Mouse (Mus musculus): ENCODE data around the gene Olfr649. TPM values are rescaled to one million over a fixed set of nuclear protein-coding genes. Genes with fewer than 3 reads are reported as not detected.

Gene Olfr649
- polyA plus RNA-seq, 1 experiment from 2014 or later = not detected

- no peak for ATAC-seq
- no peaks in the 10 kb centered on the region for H3K4me1 ChIP-seq (ENCODE audit: control insufficient read depth, insufficient read depth, low read length)
- no peaks in the 10 kb centered on the region for H3K36me3 ChIP-seq (ENCODE audit: control insufficient read depth, insufficient read depth, low read length)
- WGBS = 95% methylated on average over 7 of the region's 7 CpGs
- no peak overlapping the region for H3K4me2 ChIP-seq (ENCODE audit: low read length)
- H3K9ac ChIP-seq (ENCODE audit: low read depth, low read length) = no peak overlapping the region
- no peaks in the 10 kb centered on the region for H3K27me3 ChIP-seq (ENCODE audit: control insufficient read depth, insufficient read depth, low read depth, low read length)
- no peak overlapping the region for H3K4me3 ChIP-seq (ENCODE audit: low read depth, low read length)
- H3K27ac ChIP-seq (ENCODE audit: low read length) = no peak overlapping the region
- H3K9me3 ChIP-seq (replicated peaks; ENCODE audit: control insufficient read depth, low read length, poor library complexity, severe bottlenecking) = no peaks in the 10 kb centered on the region
Measured at GRCm38 (mm10) chr7:104206197-104206596, 10.4 kb upstream of the Olfr649 start.

GRCm38 (mm10) chr7:104199822-104200221, 4.0 kb upstream of the Olfr649 start:
- Histone ChIP-seq H3K36me3 (ENCODE audit: control insufficient read depth, insufficient read depth, low read length) (no peaks in the 10 kb centered on the region), H3K27me3 (ENCODE audit: control insufficient read depth, insufficient read depth, low read depth, low read length) (no peaks in the 10 kb centered on the region), H3K4me1 (ENCODE audit: control insufficient read depth, insufficient read depth, low read length) (no peaks in the 10 kb centered on the region), H3K4me3 (ENCODE audit: low read depth, low read length) (no peak overlapping the region), H3K4me2 (ENCODE audit: low read length) (no peak overlapping the region), H3K9me3 (replicated peaks; ENCODE audit: control insufficient read depth, low read length, poor library complexity, severe bottlenecking) (no peaks in the 10 kb centered on the region), H3K9ac (ENCODE audit: low read depth, low read length) (no peak overlapping the region), H3K27ac (ENCODE audit: low read length) (no peak overlapping the region)
- no peak for ATAC-seq
- WGBS = 6% methylated on average over 5 of the region's 5 CpGs

GRCm38 (mm10) chr7:104191275-104191674, 4.5 kb downstream of the Olfr649 start:
- H3K4me1 ChIP-seq (ENCODE audit: control insufficient read depth, insufficient read depth, low read length) = no peaks in the 10 kb centered on the region

GRCm38 (mm10) chr7:104183292-104183691, 12.5 kb downstream of the Olfr649 start, which contains the start of gene Olfr648:
Gene Olfr648 (minus strand): TSS chr7:104183392.
- H3K4me2 ChIP-seq (ENCODE audit: low read length) = no peak within 1 kb of the TSS
- H3K9ac ChIP-seq (ENCODE audit: low read depth, low read length) = no peak within 1 kb of the TSS
- 92% methylated on average over 2 of the region's 2 CpGs for WGBS
- H3K9me3 ChIP-seq (replicated peaks; ENCODE audit: control insufficient read depth, low read length, poor library complexity, severe bottlenecking) = no peaks in the 10 kb centered on the region
- H3K4me1 ChIP-seq (ENCODE audit: control insufficient read depth, insufficient read depth, low read length) = no peaks in the 10 kb centered on the region
- H3K36me3 ChIP-seq (ENCODE audit: control insufficient read depth, insufficient read depth, low read length) = no peaks in the 10 kb centered on the region
- H3K27ac ChIP-seq (ENCODE audit: low read length) = no peak within 1 kb of the TSS
- no peaks in the 10 kb centered on the region for H3K27me3 ChIP-seq (ENCODE audit: control insufficient read depth, insufficient read depth, low read depth, low read length)
- H3K4me3 ChIP-seq (ENCODE audit: low read depth, low read length) = no peak within 1 kb of the TSS
- ATAC-seq = no peak

More at GRCm38 (mm10) chr7:104191275-104191674, 4.5 kb downstream of the Olfr649 start:
- Histone ChIP-seq H3K27me3 (ENCODE audit: control insufficient read depth, insufficient read depth, low read depth, low read length) (no peaks in the 10 kb centered on the region), H3K36me3 (ENCODE audit: control insufficient read depth, insufficient read depth, low read length) (no peaks in the 10 kb centered on the region), H3K27ac (ENCODE audit: low read length) (no peak overlapping the region), H3K4me2 (ENCODE audit: low read length) (no peak overlapping the region), H3K9me3 (replicated peaks; ENCODE audit: control insufficient read depth, low read length, poor library complexity, severe bottlenecking) (no peaks in the 10 kb centered on the region), H3K4me3 (ENCODE audit: low read depth, low read length) (no peak overlapping the region), H3K9ac (ENCODE audit: low read depth, low read length) (no peak overlapping the region)
- no peak for ATAC-seq
- 58% methylated on average over 9 of the region's 9 CpGs for WGBS

- Histone ChIP-seq H3K4me1 (ENCODE audit: control insufficient read depth, insufficient read depth, low read length) (no peaks in the 10 kb centered on the region), H3K9me3 (replicated peaks; ENCODE audit: control insufficient read depth, low read length, poor library complexity, severe bottlenecking) (no peaks in the 10 kb centered on the region), H3K4me2 (ENCODE audit: low read length) (no peak overlapping the region), H3K9ac (ENCODE audit: low read depth, low read length) (no peak overlapping the region), H3K27me3 (ENCODE audit: control insufficient read depth, insufficient read depth, low read depth, low read length) (no peaks in the 10 kb centered on the region), H3K4me3 (ENCODE audit: low read depth, low read length) (no peak overlapping the region), H3K36me3 (ENCODE audit: control insufficient read depth, insufficient read depth, low read length) (no peaks in the 10 kb centered on the region), H3K27ac (ENCODE audit: low read length) (no peak overlapping the region)
- no peak for ATAC-seq
- whole genome bisulfite sequencing = 72% methylated on average over 1 of the region's 1 CpGs
Measured at GRCm38 (mm10) chr7:104179074-104179473, 16.7 kb downstream of the Olfr649 start.

GRCm38 (mm10) chr7:104178422-104179054, 17.2 kb downstream of the Olfr649 start:
- H3K9ac ChIP-seq (ENCODE audit: low read depth, low read length) = no peak overlapping the region
- H3K4me3 ChIP-seq (ENCODE audit: low read depth, low read length) = no peak overlapping the region
- no peak overlapping the region for H3K27ac ChIP-seq (ENCODE audit: low read length)
- peak; percentile 60; the same call in 1 of the 2 replicates for ATAC-seq
- H3K4me1 ChIP-seq (ENCODE audit: control insufficient read depth, insufficient read depth, low read length) = no peaks in the 10 kb centered on the region
- H3K4me2 ChIP-seq (ENCODE audit: low read length) = no peak overlapping the region
- no peaks in the 10 kb centered on the region for H3K27me3 ChIP-seq (ENCODE audit: control insufficient read depth, insufficient read depth, low read depth, low read length)
- H3K9me3 ChIP-seq (replicated peaks; ENCODE audit: control insufficient read depth, low read length, poor library complexity, severe bottlenecking) = no peaks in the 10 kb centered on the region
- H3K36me3 ChIP-seq (ENCODE audit: control insufficient read depth, insufficient read depth, low read length) = no peaks in the 10 kb centered on the region
- 54% methylated on average over 5 of the region's 5 CpGs for WGBS

- no peaks in the 10 kb centered on the region for H3K27me3 ChIP-seq (ENCODE audit: control insufficient read depth, insufficient read depth, low read depth, low read length)
- ATAC-seq = no peak
- H3K36me3 ChIP-seq (ENCODE audit: control insufficient read depth, insufficient read depth, low read length) = no peaks in the 10 kb centered on the region
- no peak overlapping the region for H3K27ac ChIP-seq (ENCODE audit: low read length)
- 13% methylated on average over 1 of the region's 1 CpGs for WGBS
- no peaks in the 10 kb centered on the region for H3K9me3 ChIP-seq (replicated peaks; ENCODE audit: control insufficient read depth, low read length, poor library complexity, severe bottlenecking)
- H3K9ac ChIP-seq (ENCODE audit: low read depth, low read length) = no peak overlapping the region
- no peak overlapping the region for H3K4me3 ChIP-seq (ENCODE audit: low read depth, low read length)
- no peak overlapping the region for H3K4me2 ChIP-seq (ENCODE audit: low read length)
- H3K4me1 ChIP-seq (ENCODE audit: control insufficient read depth, insufficient read depth, low read length) = no peaks in the 10 kb centered on the region
Measured at GRCm38 (mm10) chr7:104175085-104175484, 20.7 kb downstream of the Olfr649 start.

- 79% methylated on average over 6 of the region's 6 CpGs for WGBS
- Histone ChIP-seq H3K27me3 (ENCODE audit: control insufficient read depth, insufficient read depth, low read depth, low read length) (no peaks in the 10 kb centered on the region), H3K9me3 (replicated peaks; ENCODE audit: control insufficient read depth, low read length, poor library complexity, severe bottlenecking) (no peaks in the 10 kb centered on the region), H3K9ac (ENCODE audit: low read depth, low read length) (no peak overlapping the region), H3K4me1 (ENCODE audit: control insufficient read depth, insufficient read depth, low read length) (no peaks in the 10 kb centered on the region), H3K27ac (ENCODE audit: low read length) (no peak overlapping the region), H3K36me3 (ENCODE audit: control insufficient read depth, insufficient read depth, low read length) (no peaks in the 10 kb centered on the region), H3K4me3 (ENCODE audit: low read depth, low read length) (no peak overlapping the region), H3K4me2 (ENCODE audit: low read length) (no peak overlapping the region)
- no peak for ATAC-seq
Measured at GRCm38 (mm10) chr7:104169634-104170204, 26.1 kb downstream of the Olfr649 start.

GRCm38 (mm10) chr7:104167105-104167504, 28.7 kb downstream of the Olfr649 start:
- Histone ChIP-seq H3K4me1 (ENCODE audit: control insufficient read depth, insufficient read depth, low read length) (no peaks in the 10 kb centered on the region), H3K36me3 (ENCODE audit: control insufficient read depth, insufficient read depth, low read length) (no peaks in the 10 kb centered on the region), H3K27me3 (ENCODE audit: control insufficient read depth, insufficient read depth, low read depth, low read length) (no peaks in the 10 kb centered on the region), H3K9me3 (replicated peaks; ENCODE audit: control insufficient read depth, low read length, poor library complexity, severe bottlenecking) (no peaks in the 10 kb centered on the region), H3K4me2 (ENCODE audit: low read length) (no peak overlapping the region), H3K27ac (ENCODE audit: low read length) (no peak overlapping the region), H3K4me3 (ENCODE audit: low read depth, low read length) (no peak overlapping the region), H3K9ac (ENCODE audit: low read depth, low read length) (no peak overlapping the region)
- ATAC-seq = no peak
- WGBS = 82% methylated on average over 6 of the region's 6 CpGs
